Mouse (Mus musculus) intestine, postnatal 0 days (tissue): Measurements from ENCODE around the gene Fbxl18. TPM values are rescaled to one million over a fixed set of nuclear protein-coding genes. Genes with fewer than 3 reads are reported as not detected.

Experiments used
- ATAC-seq: fragments of 200-750 bp; cut with Nextera tagmentation; 2 replicates; pipeline ENCODE4 v1.8.0; 2017; ENCODE audit warnings: mild to moderate bottlenecking, moderate TSS enrichment, moderate library complexity
- H3K27ac ChIP-seq: fragments of 300-500 bp; sonication (generic); 2 replicates; pipeline ENCODE4 v1.5.1; 2014; ENCODE audit warnings: mild to moderate bottlenecking, low read depth, low read length, moderate library complexity
- H3K27me3 ChIP-seq: fragments of 300-500 bp; sonication (generic); replicated peaks from 2 replicates; pipeline ENCODE4 v1.6.1; 2014; ENCODE audit warnings: low read length, mixed read lengths; ENCODE audit not compliant: control insufficient read depth, insufficient read depth
- H3K36me3 ChIP-seq: fragments of 300-500 bp; sonication (generic); 2 replicates; pipeline ENCODE4 v1.6.1; 2014; ENCODE audit warnings: mild to moderate bottlenecking, moderate library complexity; ENCODE audit not compliant: control insufficient read depth, insufficient read depth
- H3K4me1 ChIP-seq: fragments of 300-500 bp; sonication (generic); replicated peaks from 2 replicates; pipeline ENCODE4 v1.6.1; 2014; ENCODE audit warnings: antibody characterized with exemption, low read length, mixed read lengths; ENCODE audit not compliant: control insufficient read depth, insufficient read depth
- H3K4me2 ChIP-seq: fragments of 300-500 bp; sonication (generic); replicated peaks from 2 replicates; pipeline ENCODE4 v1.6.1; 2014; ENCODE audit warnings: low read depth, mild to moderate bottlenecking, moderate library complexity
- H3K4me3 ChIP-seq: fragments of 300-500 bp; sonication (generic); 2 replicates; pipeline ENCODE4 v1.5.1; 2014; ENCODE audit warnings: low read depth, low read length
- H3K9ac ChIP-seq: fragments of 300-500 bp; sonication (generic); 2 replicates; pipeline ENCODE4 v1.6.1; 2014; ENCODE audit warnings: mild to moderate bottlenecking, low read depth, low read length
- H3K9me3 ChIP-seq: fragments of 300-500 bp; sonication (generic); 2 replicates; pipeline ENCODE4 v1.6.1; 2016; ENCODE audit warnings: mixed run types; ENCODE audit not compliant: control insufficient read depth
- CTCF ChIP-seq: sonication (generic); IDR thresholded peaks from 2 replicates; pipeline ENCODE4 v1.5.1; 2016; ENCODE audit warnings: low read depth, mild to moderate bottlenecking, control low read depth, antibody characterized with exemption, moderate library complexity
- whole genome bisulfite sequencing: fragments of 180-500 bp; shearing (Covaris S2); extraction: QIAGEN DNeasy Blood & Tissue Kit; methylation state at CpG from one replicate; pipeline ENCODE4 v1.1.7; 2014; 5-methylcytosine and 5-hydroxymethylcytosine counted together
- polyA plus RNA-seq: library from polyadenylated mRNA; unstranded; fragments of >200 nt; fragmentation: Nextera tagmentation; extraction: Ambion mirVana; gene quantifications from 2 replicates; pipeline ENCODE4 v1.2.1, GENCODE M21; 2015

The Fbxl18 gene
- polyA plus RNA-seq, 1 experiment from 2014 or later = 5.6 TPM

- ATAC-seq = peak; percentile 44; the same call in 1 of the 2 replicates
- WGBS = 23% methylated on average over 9 of the region's 9 CpGs
- H3K9ac ChIP-seq = 0 out of 2 replicates have a peak overlapping the region, but pooled peaks have one; percentile 11
- H3K4me3 ChIP-seq = no peak overlapping the region
- H3K36me3 ChIP-seq = no peaks in the 10 kb centered on the region
- peak; percentile 94 for TF ChIP-seq CTCF
- H3K4me1 ChIP-seq = peaks cover 7% of the 10 kb centered on the region; the same call in 1 of the 2 replicates
- peak overlapping the region; percentile 21; the same call in 1 of the 2 replicates for H3K27ac ChIP-seq
- H3K9me3 ChIP-seq = no peaks in the 10 kb centered on the region
- no peaks in the 10 kb centered on the region for H3K27me3 ChIP-seq
- peak overlapping the region; percentile 49 for H3K4me2 ChIP-seq
These were observed 37.0 kb upstream of the Fbxl18 start for GRCm38 (mm10) chr5:142932084-142932685.

GRCm38 (mm10) chr5:142931241-142931745 lies 36.1 kb upstream of the Fbxl18 start:
- no peaks in the 10 kb centered on the region for H3K9me3 ChIP-seq

GRCm38 (mm10) chr5:142929400-142929752 lies 34.2 kb upstream of the Fbxl18 start:
- Histone ChIP-seq H3K4me1 (peaks cover 14% of the 10 kb centered on the region), H3K9ac (peak overlapping the region; percentile 47), H3K27ac (peak overlapping the region; percentile 83), H3K4me3 (peak overlapping the region; percentile 47), H3K4me2 (peak overlapping the region; percentile 71), H3K9me3 (no peaks in the 10 kb centered on the region), H3K27me3 (no peaks in the 10 kb centered on the region), H3K36me3 (no peaks in the 10 kb centered on the region)
- 19% methylated on average over 4 of the region's 4 CpGs for WGBS
- no peak for ATAC-seq
- no peak for TF ChIP-seq CTCF

More at GRCm38 (mm10) chr5:142931241-142931745, 36.1 kb upstream of the Fbxl18 start:
- Histone ChIP-seq H3K9ac (no peak overlapping the region), H3K4me1 (peaks cover 14% of the 10 kb centered on the region), H3K27me3 (no peaks in the 10 kb centered on the region), H3K27ac (no peak overlapping the region), H3K36me3 (no peaks in the 10 kb centered on the region), H3K4me2 (peak overlapping the region; percentile 49; the same call in 1 of the 2 replicates), H3K4me3 (no peak overlapping the region)
- TF ChIP-seq CTCF = no peak
- no peak for ATAC-seq
- WGBS = 94% methylated on average over 9 of the region's 9 CpGs

GRCm38 (mm10) chr5:142928749-142929399 lies 33.7 kb upstream of the Fbxl18 start:
- peak overlapping the region; percentile 71 for H3K4me2 ChIP-seq
- peaks cover 14% of the 10 kb centered on the region for H3K4me1 ChIP-seq
- peak overlapping the region; percentile 47 for H3K4me3 ChIP-seq
- H3K9ac ChIP-seq = peak overlapping the region; percentile 47
- H3K27me3 ChIP-seq = no peaks in the 10 kb centered on the region
- H3K36me3 ChIP-seq = no peaks in the 10 kb centered on the region
- TF ChIP-seq CTCF = no peak; the same call in 1 of the 2 replicates
- WGBS = 2% methylated on average over 34 of the region's 35 CpGs
- no peaks in the 10 kb centered on the region for H3K9me3 ChIP-seq
- H3K27ac ChIP-seq = peak overlapping the region; percentile 83
- ATAC-seq = no peak

GRCm38 (mm10) chr5:142927341-142927930 lies 32.2 kb upstream of the Fbxl18 start:
- Histone ChIP-seq H3K4me3 (no peak overlapping the region), H3K4me1 (peaks cover 14% of the 10 kb centered on the region), H3K27ac (peak overlapping the region; percentile 70; the same call in 1 of the 2 replicates), H3K27me3 (no peaks in the 10 kb centered on the region), H3K36me3 (no peaks in the 10 kb centered on the region), H3K9me3 (no peaks in the 10 kb centered on the region), H3K9ac (no peak overlapping the region), H3K4me2 (no peak overlapping the region)
- ATAC-seq = no peak
- WGBS = 92% methylated on average over 12 of the region's 12 CpGs
- TF ChIP-seq CTCF = no peak

GRCm38 (mm10) chr5:142926940-142927228 lies 31.7 kb upstream of the Fbxl18 start:
- Histone ChIP-seq H3K9me3 (no peaks in the 10 kb centered on the region), H3K27ac (peak overlapping the region; percentile 70), H3K4me1 (peaks cover 17% of the 10 kb centered on the region), H3K4me2 (no peak overlapping the region), H3K9ac (no peak overlapping the region), H3K27me3 (no peaks in the 10 kb centered on the region), H3K36me3 (no peaks in the 10 kb centered on the region), H3K4me3 (no peak overlapping the region)
- no peak for TF ChIP-seq CTCF
- 48% methylated on average over 3 of the region's 3 CpGs for WGBS
- ATAC-seq = no peak
